Mouse (Mus musculus) adrenal gland (tissue): ENCODE results near the gene Ptn.

ENCODE experiments used
- microRNA-seq, 2 experiments: library from miRNA; unstranded; fragments of <30 nt; microRNA quantifications; one replicate each; pipeline ENCODE4; 2019

Gene Ptn

Small RNAs within 50 kb of the gene (microRNA-seq; reads per million reads assigned to microRNA genes)
- gene Gm25111, result 0 reads per million in 2 experiments
